Mouse (Mus musculus): Measurements from ENCODE around the gene C2cd3. TPM values are rescaled to one million over a fixed set of nuclear protein-coding genes. Genes with fewer than 3 reads are reported as not detected.

Gene C2cd3
- polyA plus RNA-seq, 1 experiment: 28.9 TPM

DNA sequence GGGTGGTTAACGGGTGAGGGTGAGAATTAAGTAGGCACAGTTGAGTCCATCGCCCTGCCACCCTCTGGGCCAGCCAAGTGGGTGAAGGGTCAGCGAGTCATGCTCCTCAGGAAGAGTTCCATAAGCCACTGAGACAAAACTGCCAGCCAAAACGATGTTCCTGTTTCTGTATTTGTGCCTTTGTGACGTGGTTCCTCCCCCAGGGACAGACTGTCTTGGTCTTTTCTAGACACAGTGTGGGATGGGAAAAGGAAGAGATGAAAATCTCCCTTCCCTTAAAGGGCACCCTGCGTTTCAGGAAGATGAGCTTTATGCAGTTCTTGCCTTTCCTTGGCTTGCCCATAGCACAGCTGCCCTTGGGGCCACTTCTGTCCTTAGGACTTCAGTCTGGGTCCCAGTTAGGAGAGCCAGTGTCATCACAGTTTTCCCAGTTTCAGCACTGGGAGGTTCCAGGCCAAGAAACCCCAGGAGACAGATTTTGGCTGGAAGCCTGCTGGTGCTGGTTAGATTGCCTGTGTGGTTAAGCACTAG is 89.7 kb downstream of the C2cd3 start:
- Histone ChIP-seq H3K9ac (ENCODE audit: low read depth, poor library complexity, severe bottlenecking) (no peak overlapping the region), H3K4me1 (ENCODE audit: control insufficient read depth, insufficient read depth, low read length) (no peaks in the 10 kb centered on the region), H3K27ac (ENCODE audit: insufficient read depth, low read length) (no peak overlapping the region), H3K4me3 (ENCODE audit: low read depth, low read length) (no peak overlapping the region), H3K27me3 (ENCODE audit: control insufficient read depth, insufficient read depth, low read length, poor library complexity, severe bottlenecking) (no peaks in the 10 kb centered on the region), H3K36me3 (ENCODE audit: control insufficient read depth, insufficient read depth, low read length, poor library complexity, severe bottlenecking) (no peaks in the 10 kb centered on the region), H3K9me3 (replicated peaks; ENCODE audit: control insufficient read depth, insufficient read depth, low read length, poor library complexity, severe bottlenecking) (no peaks in the 10 kb centered on the region)
- TF ChIP-seq EP300 (IDR thresholded peaks at IDR 0.05; ENCODE audit: insufficient read depth, low read depth, low read length) (no peak), CTCF (IDR thresholded peaks at IDR 0.05; ENCODE audit: low read depth, low read length) (no peak), POLR2A (IDR thresholded peaks at IDR 0.05; ENCODE audit: insufficient read depth, low read length) (no peak)

DNA sequence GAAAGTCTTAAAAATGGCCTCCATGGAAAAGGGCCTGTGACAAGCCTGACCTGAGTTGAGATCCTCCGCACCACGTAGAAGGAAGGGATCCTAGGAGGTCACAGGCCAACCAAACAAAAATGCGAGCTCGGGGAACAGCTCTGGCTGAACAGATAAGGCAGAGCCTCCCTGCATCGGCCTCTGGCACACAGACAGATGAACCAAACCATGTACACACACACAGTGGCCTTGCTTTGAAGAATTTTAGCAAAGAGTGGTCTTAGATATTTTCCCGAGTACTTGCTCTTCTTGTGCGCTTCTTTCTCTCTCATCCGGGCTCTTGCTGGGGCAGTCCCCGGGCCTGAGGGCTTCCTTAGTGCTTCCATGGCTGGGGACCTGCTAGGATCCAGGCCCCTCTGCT is 91.2 kb downstream of the C2cd3 start:
- no peaks in the 10 kb centered on the region for H3K9me3 ChIP-seq (replicated peaks; ENCODE audit: control insufficient read depth, insufficient read depth, low read length, poor library complexity, severe bottlenecking)
- no peaks in the 10 kb centered on the region for H3K4me1 ChIP-seq (ENCODE audit: control insufficient read depth, insufficient read depth, low read length)
- H3K36me3 ChIP-seq (ENCODE audit: control insufficient read depth, insufficient read depth, low read length, poor library complexity, severe bottlenecking): no peaks in the 10 kb centered on the region
- H3K4me3 ChIP-seq (ENCODE audit: low read depth, low read length): no peak overlapping the region
- H3K27ac ChIP-seq (ENCODE audit: insufficient read depth, low read length): no peak overlapping the region
- TF ChIP-seq EP300 (IDR thresholded peaks at IDR 0.05; ENCODE audit: insufficient read depth, low read depth, low read length) (no peak), POLR2A (IDR thresholded peaks at IDR 0.05; ENCODE audit: insufficient read depth, low read length) (no peak), CTCF (IDR thresholded peaks at IDR 0.05; ENCODE audit: low read depth, low read length) (no peak)
- H3K9ac ChIP-seq (ENCODE audit: low read depth, poor library complexity, severe bottlenecking): no peak overlapping the region
- H3K27me3 ChIP-seq (ENCODE audit: control insufficient read depth, insufficient read depth, low read length, poor library complexity, severe bottlenecking): no peaks in the 10 kb centered on the region

- Histone ChIP-seq H3K36me3 (ENCODE audit: control insufficient read depth, insufficient read depth, low read length, poor library complexity, severe bottlenecking) (no peaks in the 10 kb centered on the region), H3K4me3 (ENCODE audit: low read depth, low read length) (no peak overlapping the region), H3K4me1 (ENCODE audit: control insufficient read depth, insufficient read depth, low read length) (no peaks in the 10 kb centered on the region), H3K9me3 (replicated peaks; ENCODE audit: control insufficient read depth, insufficient read depth, low read length, poor library complexity, severe bottlenecking) (no peaks in the 10 kb centered on the region), H3K27me3 (ENCODE audit: control insufficient read depth, insufficient read depth, low read length, poor library complexity, severe bottlenecking) (no peaks in the 10 kb centered on the region), H3K27ac (ENCODE audit: insufficient read depth, low read length) (no peak overlapping the region), H3K9ac (ENCODE audit: low read depth, poor library complexity, severe bottlenecking) (no peak overlapping the region)
- TF ChIP-seq POLR2A (IDR thresholded peaks at IDR 0.05; ENCODE audit: insufficient read depth, low read length): no peak
Observed at GRCm38 (mm10) chr7:100463757-100464156, 91.7 kb downstream of the C2cd3 start.

- TF ChIP-seq CTCF (IDR thresholded peaks at IDR 0.05; ENCODE audit: low read depth, low read length) (no peak), POLR2A (IDR thresholded peaks at IDR 0.05; ENCODE audit: insufficient read depth, low read length) (no peak), EP300 (IDR thresholded peaks at IDR 0.05; ENCODE audit: insufficient read depth, low read depth, low read length) (no peak)
- H3K27me3 ChIP-seq (ENCODE audit: control insufficient read depth, insufficient read depth, low read length, poor library complexity, severe bottlenecking): no peaks in the 10 kb centered on the region
- H3K4me1 ChIP-seq (ENCODE audit: control insufficient read depth, insufficient read depth, low read length): no peaks in the 10 kb centered on the region
- H3K9ac ChIP-seq (ENCODE audit: low read depth, poor library complexity, severe bottlenecking): no peak overlapping the region
- H3K4me3 ChIP-seq (ENCODE audit: low read depth, low read length): no peak overlapping the region
- no peaks in the 10 kb centered on the region for H3K9me3 ChIP-seq (replicated peaks; ENCODE audit: control insufficient read depth, insufficient read depth, low read length, poor library complexity, severe bottlenecking)
- no peaks in the 10 kb centered on the region for H3K36me3 ChIP-seq (ENCODE audit: control insufficient read depth, insufficient read depth, low read length, poor library complexity, severe bottlenecking)
- no peak overlapping the region for H3K27ac ChIP-seq (ENCODE audit: insufficient read depth, low read length)
Observed at GRCm38 (mm10) chr7:100464248-100464647, 92.2 kb downstream of the C2cd3 start.

GRCm38 (mm10) chr7:100465248-100465647 is 93.2 kb downstream of the C2cd3 start:
- H3K9me3 ChIP-seq (replicated peaks; ENCODE audit: control insufficient read depth, insufficient read depth, low read length, poor library complexity, severe bottlenecking): no peaks in the 10 kb centered on the region
- no peak overlapping the region for H3K4me3 ChIP-seq (ENCODE audit: low read depth, low read length)
- H3K9ac ChIP-seq (ENCODE audit: low read depth, poor library complexity, severe bottlenecking): no peak overlapping the region
- H3K4me1 ChIP-seq (ENCODE audit: control insufficient read depth, insufficient read depth, low read length): no peaks in the 10 kb centered on the region
- no peak for TF ChIP-seq EP300 (IDR thresholded peaks at IDR 0.05; ENCODE audit: insufficient read depth, low read depth, low read length)
- TF ChIP-seq CTCF (IDR thresholded peaks at IDR 0.05; ENCODE audit: low read depth, low read length): no peak
- no peak for TF ChIP-seq POLR2A (IDR thresholded peaks at IDR 0.05; ENCODE audit: insufficient read depth, low read length)
- H3K36me3 ChIP-seq (ENCODE audit: control insufficient read depth, insufficient read depth, low read length, poor library complexity, severe bottlenecking): no peaks in the 10 kb centered on the region
- no peaks in the 10 kb centered on the region for H3K27me3 ChIP-seq (ENCODE audit: control insufficient read depth, insufficient read depth, low read length, poor library complexity, severe bottlenecking)
- H3K27ac ChIP-seq (ENCODE audit: insufficient read depth, low read length): no peak overlapping the region

- no peak overlapping the region for H3K9ac ChIP-seq (ENCODE audit: low read depth, poor library complexity, severe bottlenecking)
- TF ChIP-seq POLR2A (IDR thresholded peaks at IDR 0.05; ENCODE audit: insufficient read depth, low read length) (no peak), CTCF (IDR thresholded peaks at IDR 0.05; ENCODE audit: low read depth, low read length) (no peak), EP300 (IDR thresholded peaks at IDR 0.05; ENCODE audit: insufficient read depth, low read depth, low read length) (no peak)
- no peaks in the 10 kb centered on the region for H3K9me3 ChIP-seq (replicated peaks; ENCODE audit: control insufficient read depth, insufficient read depth, low read length, poor library complexity, severe bottlenecking)
- H3K36me3 ChIP-seq (ENCODE audit: control insufficient read depth, insufficient read depth, low read length, poor library complexity, severe bottlenecking): no peaks in the 10 kb centered on the region
- no peak overlapping the region for H3K27ac ChIP-seq (ENCODE audit: insufficient read depth, low read length)
- H3K4me3 ChIP-seq (ENCODE audit: low read depth, low read length): no peak overlapping the region
- no peaks in the 10 kb centered on the region for H3K4me1 ChIP-seq (ENCODE audit: control insufficient read depth, insufficient read depth, low read length)
- H3K27me3 ChIP-seq (ENCODE audit: control insufficient read depth, insufficient read depth, low read length, poor library complexity, severe bottlenecking): no peaks in the 10 kb centered on the region
Observed at GRCm38 (mm10) chr7:100465656-100466309, 93.8 kb downstream of the C2cd3 start.
